Comparison of ENCODE assay signal across 10 mouse cellular contexts in genomic region chr2:109678454-109678853, GRCm38 (mm10). TPM values are rescaled to one million over a fixed set of nuclear protein-coding genes. Genes with fewer than 3 reads are reported as not detected.
DNase-seq lines count a peak whose midpoint lies in the region; ATAC-seq lines count a peak whose summit lies in the region.
"Had no signal": no experiment of that assay in that cellular context is flagged by ENCODE, and none has a peak within 500 bp of the region (broad histone marks: within the 10 kb centered on the region; RNA-seq: fewer than 3 reads in every experiment).

No protein-coding gene starts in this region.

- peaks cover 15% of the 10 kb centered on the region for H3K4me1 ChIP-seq in heart, embryonic 11.5 days (ENCODE audit: control insufficient read depth, insufficient read depth, low read length)
- H3K4me1 ChIP-seq in hindbrain, embryonic 13.5 days (replicated peaks), result peaks cover 32% of the 10 kb centered on the region
- H3K4me1 ChIP-seq in midbrain, embryonic 11.5 days (ENCODE audit: control insufficient read depth, insufficient read depth, low read length), result peaks cover 17% of the 10 kb centered on the region; the same call in 1 of the 2 replicates

- H3K27me3 ChIP-seq in heart, embryonic 11.5 days (ENCODE audit: control insufficient read depth, insufficient read depth, low read length), result peaks cover 46% of the 10 kb centered on the region
- H3K27me3 ChIP-seq in hindbrain, embryonic 13.5 days, result peaks cover 39% of the 10 kb centered on the region
- peaks cover 40% of the 10 kb centered on the region for H3K27me3 ChIP-seq in midbrain, embryonic 11.5 days (ENCODE audit: control insufficient read depth, insufficient read depth, low read length)

- no peak overlapping the region for H3K27ac ChIP-seq in heart, embryonic 11.5 days (ENCODE audit: low read depth, low read length)
- peak overlapping the region; percentile 98 for H3K27ac ChIP-seq in hindbrain, embryonic 13.5 days
- H3K27ac ChIP-seq in midbrain, embryonic 11.5 days (ENCODE audit: low read depth, low read length), result peak overlapping the region; percentile 84

- 4% methylated on average over 8 of the region's 8 CpGs for WGBS in heart, embryonic 11.5 days (ENCODE audit: insufficient replicate concordance)
- 2% methylated on average over 8 of the region's 8 CpGs for WGBS in hindbrain, embryonic 13.5 days
- 2% methylated on average over 8 of the region's 8 CpGs for WGBS in midbrain, embryonic 11.5 days

- no peak for DNase-seq in heart, postnatal 14 days
- DNase-seq in ES-CJ7 (ENCODE audit: low read depth, low spot score), result peak; percentile 10
- peak; percentile 90 for DNase-seq in midbrain, embryonic 11.5 days (ENCODE audit: low spot score, missing footprints)
- DNase-seq in adrenal gland, adult 2 months, result no peak
- no peak for DNase-seq in spleen, postnatal 4 days (ENCODE audit: low spot score in 2 of 2)
- DNase-seq in layer of hippocampus, adult 18-20 months (ENCODE audit: low spot score in 2 of 2), result no peak
- DNase-seq: adrenal gland, adult 8-10 months; B cell, adult 2 months had no signal

- no peak for ATAC-seq in heart, embryonic 11.5 days (replicated peaks; ENCODE audit: insufficient number of reproducible peaks, low FRiP score, low TSS enrichment)
- ATAC-seq in hindbrain, embryonic 13.5 days (ENCODE audit: low FRiP score), result 0 out of 2 replicates have a peak, but pooled peaks have one; percentile 6
- no peak for ATAC-seq in midbrain, embryonic 11.5 days (ENCODE audit: low FRiP score)

- no peak overlapping the region for H3K9ac ChIP-seq in heart, embryonic 11.5 days (ENCODE audit: low read depth, low read length)
- H3K9ac ChIP-seq in hindbrain, embryonic 13.5 days, result peak overlapping the region; percentile 91
- H3K9ac ChIP-seq in midbrain, embryonic 11.5 days (ENCODE audit: low read length), result peak overlapping the region; percentile 83

- intact Hi-C loops in heart, postnatal 14 days (cut with DNase I), result no loop called here

- H3K36me3 ChIP-seq in heart, embryonic 11.5 days (ENCODE audit: control insufficient read depth, insufficient read depth, low read length), result no peaks in the 10 kb centered on the region
- no peaks in the 10 kb centered on the region for H3K36me3 ChIP-seq in hindbrain, embryonic 13.5 days
- H3K36me3 ChIP-seq in midbrain, embryonic 11.5 days (ENCODE audit: control insufficient read depth, insufficient read depth, low read length), result no peaks in the 10 kb centered on the region

- peak overlapping the region; percentile 92 for H3K4me2 ChIP-seq in heart, embryonic 11.5 days
- peak overlapping the region; percentile 88 for H3K4me2 ChIP-seq in hindbrain, embryonic 13.5 days
- H3K4me2 ChIP-seq in midbrain, embryonic 11.5 days, result peak overlapping the region; percentile 95

- H3K4me3 ChIP-seq in heart, embryonic 11.5 days (ENCODE audit: low read depth, low read length), result peak overlapping the region; percentile 55
- H3K4me3 ChIP-seq in hindbrain, embryonic 13.5 days, result peak overlapping the region; percentile 71
- peak overlapping the region; percentile 62 for H3K4me3 ChIP-seq in midbrain, embryonic 11.5 days (ENCODE audit: low read depth, low read length)

- H3K9me3 ChIP-seq in heart, embryonic 11.5 days (replicated peaks; ENCODE audit: control insufficient read depth, low read length), result no peaks in the 10 kb centered on the region
- H3K9me3 ChIP-seq in hindbrain, embryonic 13.5 days, result no peaks in the 10 kb centered on the region
- H3K9me3 ChIP-seq in midbrain, embryonic 11.5 days (ENCODE audit: control insufficient read depth, low read length), result no peaks in the 10 kb centered on the region

RNA-seq across cellular contexts. Expression of gene Bdnf, which starts 4.0 kb away (rescaled TPM):
- polyA plus RNA-seq in heart, embryonic 11.5 days (2014; fragmentation: Nextera tagmentation; extraction: Ambion mirVana), result 1.6 and 2.1 TPM in 2 replicates
- total RNA-seq in heart, postnatal 14 days (2021), result 1 to 10 TPM; 2.2 to 2.5 TPM
- 3.6 and 4.0 TPM in 2 replicates for polyA plus RNA-seq in hindbrain, embryonic 13.5 days (2015; fragmentation: Nextera tagmentation; extraction: Ambion mirVana)
- 1.3 and 1.7 TPM in 2 replicates for polyA plus RNA-seq in midbrain, embryonic 11.5 days (2014; fragmentation: Nextera tagmentation; extraction: Ambion mirVana)
- under 1 TPM in 1 of 2 experiments, not detected in 1; 0.14 TPM for total RNA-seq in adrenal gland, adult 2 months (2021)
- polyA plus RNA-seq in adrenal gland, adult 2 months (2012; rRNA removed), result 0.03 TPM in 1 of 2 replicates, not detected in the other
- total RNA-seq in layer of hippocampus, adult 18-20 months (2021), result 10 to 100 TPM; 29.4 to 33.1 TPM

Comparison
In these comparisons a context has a peak if more than half of its experiments do, and no peak if none do; other contexts are left out.
1. DNase-seq: peak in ES-CJ7 (single experiment) and midbrain, embryonic 11.5 days (single experiment); none in heart, postnatal 14 days (0 of 2), adrenal gland, adult 2 months (single experiment), spleen, postnatal 4 days (0 of 2) and layer of hippocampus, adult 18-20 months (0 of 2).
2. Peak in every context shown above with its lines, with median percentiles within 50 percentile points of each other: H3K4me2 ChIP-seq and H3K4me3 ChIP-seq.